Mouse (Mus musculus) CD4-positive naive resting alpha-beta T cell, adult 57 days (primary cell): ENCODE measurements around the gene Pms2. TPM values are rescaled to one million over a fixed set of nuclear protein-coding genes. Genes with fewer than 3 reads are reported as not detected.

Experiments used
- total RNA-seq: library from RNA; stranded (reverse); gene quantifications from one replicate; pipeline ENCODE4 v1.2.4, GENCODE M21; 2023

The Pms2 gene
- total RNA-seq, result 28.5 TPM

GRCm38 (mm10) chr5:143909417-143910400 is at the start of gene Pms2, which contains the start of gene Aimp2:
Gene Pms2 (plus strand): TSS chr5:143909964.
Gene Aimp2 (minus strand): TSS chr5:143909847.

GRCm38 (mm10) chr5:143897635-143898330 is 12.0 kb upstream of the Pms2 start, which contains the start of gene Ankrd61:
Gene Ankrd61 (minus strand): TSS chr5:143897685.

GRCm38 (mm10) chr5:143927875-143928274 is 18.1 kb downstream of the Pms2 start, which contains the start of gene Gm42421:
Gene Gm42421 (plus strand): TSS chr5:143928175.

GRCm38 (mm10) chr5:143932831-143933230 is 23.1 kb downstream of the Pms2 start, which contains the start of gene Rsph10b:
Gene Rsph10b (plus strand): TSS chr5:143933035.

Other genes with a start within 250 kb of the Pms2 start
- gene Usp42, start 177.7 kb upstream of the Pms2 start, total RNA-seq, result 33.1 TPM
- 35.1 TPM for gene Eif2ak1, start 92.2 kb upstream of the Pms2 start, total RNA-seq
- gene Ankrd61, start 12.3 kb upstream of the Pms2 start, total RNA-seq, result not detected
- 29.6 TPM for gene Aimp2, start 117 bp upstream of the Pms2 start, total RNA-seq
- 3.2 TPM for gene Gm42421, start 18.2 kb downstream of the Pms2 start, total RNA-seq
- gene Rsph10b, start 23.1 kb downstream of the Pms2 start, total RNA-seq, result 0.98 TPM
- gene Ccz1, start 104.9 kb downstream of the Pms2 start, total RNA-seq, result 54.8 TPM
- not detected for gene Ocm, start 116.7 kb downstream of the Pms2 start, total RNA-seq
- 32.8 TPM for gene Lmtk2, start 190.5 kb downstream of the Pms2 start, total RNA-seq